Mouse (Mus musculus) thymus, adult 2 months (tissue): ENCODE measurements around the gene Tmem221. TPM values are rescaled to one million over a fixed set of nuclear protein-coding genes. Genes with fewer than 3 reads are reported as not detected.
"Not testable (repeated sequence)": the region's sequence is repeated elsewhere in the genome, so short reads cannot be mapped to it uniquely, and the experiment has no call there.

Experiments used
- DNase-seq: peaks from one replicate; pipeline ENCODE4 v3.0.0; 2021
- H3K27ac ChIP-seq: fragments of 200-500 bp; 2 replicates; pipeline ENCODE4 v1.5.1; 2012; ENCODE audit warnings: low read length, control low read depth; ENCODE audit not compliant: control insufficient read depth, insufficient read depth
- H3K27me3 ChIP-seq: fragments of 200-500 bp; 2 replicates; pipeline ENCODE4 v1.6.1; 2012; ENCODE audit warnings: mild to moderate bottlenecking, low read length, moderate library complexity, mixed read lengths; ENCODE audit not compliant: control insufficient read depth, insufficient read depth
- H3K36me3 ChIP-seq: fragments of 200-500 bp; 2 replicates; pipeline ENCODE4 v1.6.1; 2012; ENCODE audit warnings: mild to moderate bottlenecking, low read length, moderate library complexity; ENCODE audit not compliant: control insufficient read depth, insufficient read depth
- H3K4me1 ChIP-seq: fragments of 200-500 bp; replicated peaks from 2 replicates; pipeline ENCODE4 v1.6.1; 2012; ENCODE audit warnings: low read length; ENCODE audit not compliant: control insufficient read depth, insufficient read depth
- H3K4me3 ChIP-seq: fragments of 200-500 bp; 2 replicates; pipeline ENCODE4 v1.5.1; 2012; ENCODE audit warnings: mild to moderate bottlenecking, low read length, control low read depth, moderate library complexity; ENCODE audit not compliant: control insufficient read depth, insufficient read depth
- CTCF ChIP-seq: fragments of 200-500 bp; IDR thresholded peaks from 2 replicates; pipeline ENCODE4 v1.5.1; 2012; ENCODE audit warnings: mild to moderate bottlenecking, control low read depth, low read length, moderate library complexity, borderline replicate concordance; ENCODE audit not compliant: control insufficient read depth, poor library complexity, insufficient read depth; ENCODE audit errors: extremely low read depth
- POLR2A ChIP-seq: fragments of 200-500 bp; IDR thresholded peaks from 2 replicates; pipeline ENCODE4 v1.6.1; 2012; ENCODE audit warnings: mild to moderate bottlenecking, low read length, control low read depth, moderate library complexity; ENCODE audit not compliant: control insufficient read depth, poor library complexity, insufficient read depth; ENCODE audit errors: extremely low read depth
- WGBS: fragments of 180-500 bp; shearing (Covaris S2); methylation state at CpG from one replicate; pipeline ENCODE4 v1.1.7; 2018; 5-methylcytosine and 5-hydroxymethylcytosine counted together
- polyA plus RNA-seq: library from polyadenylated mRNA; depleted of rRNA; stranded (reverse); fragments of >200 nt; gene quantifications from 2 replicates; pipeline ENCODE4 v1.2.3, GENCODE M21; 2012

Gene Tmem221
- polyA plus RNA-seq, 1 experiment, result 15.5 TPM

DNA sequence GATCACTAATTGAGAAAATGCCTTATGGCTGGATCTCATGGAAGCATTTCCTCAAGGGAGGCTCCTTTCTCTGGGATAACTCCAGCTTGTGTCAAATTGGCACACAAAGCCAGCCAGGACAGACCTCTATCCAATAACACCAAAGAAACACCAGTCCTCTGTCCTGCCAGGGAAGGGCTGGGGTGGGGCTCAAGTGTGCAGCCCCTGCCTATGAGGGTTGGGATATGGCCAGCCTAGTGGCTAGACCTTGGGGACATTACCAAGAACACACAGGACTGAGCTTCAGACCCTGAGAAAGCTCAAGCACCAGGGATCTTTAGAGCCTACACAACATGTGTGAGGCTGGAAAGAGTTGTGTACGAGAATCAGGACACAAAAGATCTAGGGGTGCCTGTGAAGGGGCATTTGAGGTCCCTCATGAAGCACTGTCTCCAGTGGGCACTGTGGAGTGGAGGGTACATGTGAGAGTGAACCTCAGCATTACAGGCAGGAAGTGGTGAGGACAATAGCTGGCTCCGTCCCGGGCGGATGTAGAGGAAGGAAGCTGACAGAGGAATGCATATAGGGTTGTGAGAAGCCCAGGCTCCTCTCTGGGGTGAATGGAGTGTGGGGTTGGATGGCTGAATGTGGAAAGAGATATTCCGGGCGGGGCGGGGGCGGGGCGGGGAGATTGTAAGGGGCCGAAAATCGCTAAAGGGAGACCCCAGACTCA is 30.2 kb downstream of the Tmem221 start:
- WGBS, result 11% methylated on average over 11 of the region's 11 CpGs
- Histone ChIP-seq H3K36me3 (no peaks in the 10 kb centered on the region), H3K4me1 (peaks cover 9% of the 10 kb centered on the region), H3K4me3 (no peak overlapping the region), H3K27ac (peak overlapping the region; percentile 21; the same call in 1 of the 2 replicates), H3K27me3 (no peaks in the 10 kb centered on the region)
- no peak for TF ChIP-seq CTCF
- no peak for TF ChIP-seq POLR2A
- DNase-seq, result peak; percentile 57

GRCm38 (mm10) chr8:71527162-71527870 is 31.4 kb downstream of the Tmem221 start:
- WGBS, result 67% methylated on average over 3 of the region's 3 CpGs
- Histone ChIP-seq H3K27ac (no peak overlapping the region), H3K4me3 (no peak overlapping the region), H3K27me3 (no peaks in the 10 kb centered on the region), H3K36me3 (no peaks in the 10 kb centered on the region), H3K4me1 (peaks cover 9% of the 10 kb centered on the region)
- DNase-seq, result no peak
- no peak for TF ChIP-seq POLR2A

- 71% methylated on average over 6 of the region's 6 CpGs for whole genome bisulfite sequencing
- Histone ChIP-seq H3K27ac (no peak overlapping the region), H3K4me1 (peaks cover 9% of the 10 kb centered on the region), H3K4me3 (no peak overlapping the region), H3K27me3 (no peaks in the 10 kb centered on the region), H3K36me3 (no peaks in the 10 kb centered on the region)
- TF ChIP-seq POLR2A (no peak), CTCF (no peak)
- no peak for DNase-seq
These were observed 32.4 kb downstream of the Tmem221 start for GRCm38 (mm10) chr8:71526272-71526671.

DNA sequence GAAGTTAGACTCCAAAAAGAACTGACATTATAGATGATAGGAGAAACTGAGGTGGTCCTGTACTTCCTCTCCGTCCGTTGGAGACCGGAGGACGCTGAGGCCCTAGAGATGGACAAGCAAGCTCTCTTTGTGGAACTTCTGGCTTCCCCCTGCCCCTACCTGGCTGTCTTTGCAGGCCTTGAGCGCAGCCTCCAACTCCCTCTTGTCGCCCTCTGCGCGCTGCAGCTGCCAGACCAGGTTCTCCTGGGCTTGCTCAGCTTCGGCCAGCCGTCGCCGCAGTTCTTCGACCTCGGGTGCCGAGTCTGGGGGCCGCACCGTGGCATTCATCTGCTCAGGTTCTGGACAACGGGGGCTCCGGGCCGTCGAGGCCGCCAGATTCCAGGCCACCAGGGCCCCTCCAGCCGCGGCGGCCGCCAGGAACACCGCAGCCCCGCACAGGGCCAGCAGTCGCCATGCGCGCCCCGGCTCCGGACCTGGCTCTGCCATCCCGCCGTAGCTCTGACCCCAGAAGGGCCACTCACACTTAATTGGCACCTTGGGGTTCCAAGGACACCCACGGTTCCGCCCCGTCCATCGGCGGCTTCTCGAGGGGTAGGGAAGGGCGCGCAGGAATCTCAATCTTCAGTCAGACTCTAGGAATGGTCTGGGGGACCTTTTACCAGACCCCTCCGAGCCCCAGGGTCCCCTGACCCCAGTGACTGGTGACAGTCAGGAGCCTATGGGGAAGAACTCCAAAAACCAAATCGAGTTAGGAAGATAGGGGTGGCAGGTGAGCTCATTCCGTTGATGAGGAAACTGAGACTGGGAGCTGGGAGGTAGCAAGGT is 33.2 kb downstream of the Tmem221 start, which contains the start of gene Ccdc194:
Gene Ccdc194 (minus strand): TSS at position 486 of the 825 bp plus-strand sequence.
- Histone ChIP-seq H3K36me3 (no peaks in the 10 kb centered on the region), H3K27ac (no peak within 1 kb of the TSS), H3K4me3 (no peak within 1 kb of the TSS), H3K27me3 (no peaks in the 10 kb centered on the region), H3K4me1 (peaks cover 9% of the 10 kb centered on the region)
- TF ChIP-seq CTCF, result no peak
- no peak for TF ChIP-seq POLR2A
- 87% methylated on average over 46 of the region's 46 CpGs for WGBS
- no peak for DNase-seq

DNA sequence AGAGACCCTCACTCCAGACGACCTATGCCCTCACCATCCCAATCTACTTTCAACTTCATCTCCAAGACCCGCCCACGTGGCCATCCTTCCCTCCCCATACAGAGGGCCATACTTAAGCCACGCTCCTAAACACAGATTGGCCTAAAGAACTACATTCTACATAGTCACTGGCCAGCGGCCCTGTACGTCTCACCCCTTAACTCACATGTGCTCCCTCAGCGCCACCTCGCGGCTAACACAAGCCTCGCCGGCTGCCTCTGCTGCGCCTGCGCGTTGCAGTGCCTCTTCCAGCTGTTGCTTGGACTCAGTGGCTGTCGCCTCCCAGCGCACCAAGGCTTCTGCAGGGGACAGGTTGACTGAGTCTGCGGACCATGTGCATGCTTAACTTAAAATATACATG is 37.0 kb downstream of the Tmem221 start:
- 2% methylated on average over 17 of the region's 17 CpGs for WGBS
- TF ChIP-seq CTCF (peak; percentile 91), POLR2A (0 out of 2 replicates have a peak, but pooled peaks have one; percentile 22)
- no peak overlapping the region for H3K27ac ChIP-seq
- H3K36me3 ChIP-seq, result no peaks in the 10 kb centered on the region
- no peaks in the 10 kb centered on the region for H3K4me1 ChIP-seq
- no peak overlapping the region for H3K4me3 ChIP-seq
- DNase-seq, result peak; percentile 97
- H3K27me3 ChIP-seq, result no peaks in the 10 kb centered on the region

DNA sequence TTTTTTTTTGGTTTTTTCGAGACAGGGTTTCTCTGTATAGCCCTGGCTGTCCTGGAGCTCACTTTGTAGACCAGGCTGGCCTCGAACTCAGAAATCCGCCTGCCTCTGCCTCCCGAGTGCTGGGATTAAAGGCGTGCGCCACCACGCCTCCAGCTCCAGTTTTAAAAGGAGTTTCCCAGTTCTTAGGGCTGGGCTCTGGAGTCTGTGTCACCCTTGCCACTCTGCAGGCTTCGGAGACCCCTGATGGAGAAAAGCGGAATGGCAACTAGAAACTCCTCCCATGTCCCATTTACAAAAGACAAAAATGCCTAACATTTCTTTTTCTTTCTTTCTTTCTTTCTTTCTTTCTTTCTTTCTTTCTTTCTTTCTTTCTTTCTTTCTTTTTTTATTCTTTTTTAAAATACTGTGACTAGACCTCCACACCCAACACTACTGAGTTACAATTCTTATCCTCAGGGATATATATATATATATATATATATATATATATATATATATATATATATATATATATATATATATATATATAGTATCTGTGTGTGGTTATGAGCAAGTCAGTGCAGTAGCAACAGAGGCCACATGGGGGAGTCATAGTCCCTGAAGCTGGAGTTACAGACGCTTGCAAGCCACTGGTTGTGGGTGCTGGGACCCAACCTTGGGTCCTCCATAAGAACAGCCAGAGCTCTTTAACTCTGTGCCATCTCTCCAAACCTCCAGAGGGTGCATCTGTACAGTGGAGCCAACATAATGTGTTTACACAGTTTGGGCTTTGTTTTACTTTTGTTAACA is 39.4 kb downstream of the Tmem221 start:
- not testable (repeated sequence) for H3K36me3 ChIP-seq, H3K27ac ChIP-seq, H3K4me1 ChIP-seq, H3K4me3 ChIP-seq, H3K27me3 ChIP-seq
- peak; percentile 67 for DNase-seq
- 29% methylated on average over 10 of the region's 10 CpGs for WGBS
